Mouse (Mus musculus): ENCODE results near the gene Gm20696. TPM values are rescaled to one million over a fixed set of nuclear protein-coding genes. Genes with fewer than 3 reads are reported as not detected.

Gene Gm20696
- polyA plus RNA-seq, 1 experiment from 2014 or later = 6.9 TPM

DNA sequence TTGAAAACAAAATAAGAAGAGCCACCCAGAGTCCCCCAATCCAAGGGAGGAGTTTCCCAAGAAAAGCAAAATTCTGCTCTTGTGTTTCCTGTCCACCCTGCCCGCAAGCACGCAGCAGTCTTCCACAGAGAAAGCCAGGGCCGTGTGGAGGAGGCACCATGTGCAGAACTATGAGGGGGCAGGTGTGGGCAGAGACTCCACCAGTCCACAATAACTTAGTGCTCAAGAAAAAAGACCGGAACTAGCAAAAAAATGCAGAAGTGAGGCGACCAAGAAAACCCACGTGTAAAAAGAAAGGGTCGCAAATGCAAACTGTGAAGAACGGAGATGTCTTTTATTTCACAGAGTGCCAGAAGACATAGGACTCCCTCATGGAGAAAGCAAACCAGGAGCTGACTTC is 371.1 kb downstream of the Gm20696 start:
- no peak for ATAC-seq (ENCODE audit: low FRiP score, low read depth)
- 90% methylated on average over 8 of the region's 8 CpGs for WGBS
- H3K27me3 ChIP-seq = no peaks in the 10 kb centered on the region

GRCm38 (mm10) chr6:99289220-99289619 is 377.4 kb downstream of the Gm20696 start:
- Histone ChIP-seq H3K4me3 (no peak overlapping the region), H3K4me2 (replicated peaks) (no peak overlapping the region), H3K9me3 (no peaks in the 10 kb centered on the region), H3K36me3 (no peaks in the 10 kb centered on the region), H3K9ac (replicated peaks) (no peak overlapping the region), H3K27me3 (peaks cover 4% of the 10 kb centered on the region; the same call in 1 of the 2 replicates), H3K27ac (replicated peaks) (no peak overlapping the region), H3K4me1 (peaks cover 4% of the 10 kb centered on the region; the same call in 1 of the 2 replicates)
- no peak for ATAC-seq (ENCODE audit: low FRiP score, low read depth)
- WGBS = 84% methylated on average over 4 of the region's 4 CpGs

More for the DNA sequence above, 371.1 kb downstream of the Gm20696 start:
- no peak overlapping the region for H3K4me3 ChIP-seq
- no peak overlapping the region for H3K9ac ChIP-seq (replicated peaks)
- no peak overlapping the region for H3K4me2 ChIP-seq (replicated peaks)
- no peaks in the 10 kb centered on the region for H3K36me3 ChIP-seq
- H3K4me1 ChIP-seq = no peaks in the 10 kb centered on the region
- H3K9me3 ChIP-seq = no peaks in the 10 kb centered on the region
- H3K27ac ChIP-seq (replicated peaks) = no peak overlapping the region

- WGBS = 61% methylated on average over 3 of the region's 3 CpGs
- H3K4me1 ChIP-seq = peaks cover 14% of the 10 kb centered on the region
- no peak overlapping the region for H3K4me3 ChIP-seq
- no peak for ATAC-seq (ENCODE audit: low FRiP score, low read depth)
- H3K9ac ChIP-seq (replicated peaks) = no peak overlapping the region
- no peak overlapping the region for H3K4me2 ChIP-seq (replicated peaks)
- H3K36me3 ChIP-seq = no peaks in the 10 kb centered on the region
- peaks cover 5% of the 10 kb centered on the region; the same call in 1 of the 2 replicates for H3K27me3 ChIP-seq
- no peak overlapping the region for H3K27ac ChIP-seq (replicated peaks)
- H3K9me3 ChIP-seq = no peaks in the 10 kb centered on the region
These were observed 381.6 kb downstream of the Gm20696 start for GRCm38 (mm10) chr6:99285026-99285425.

GRCm38 (mm10) chr6:99284019-99284418 is 382.6 kb downstream of the Gm20696 start:
- no peak for ATAC-seq (ENCODE audit: low FRiP score, low read depth)
- WGBS = 77% methylated on average over 4 of the region's 4 CpGs
- H3K9me3 ChIP-seq = no peaks in the 10 kb centered on the region
- H3K9ac ChIP-seq (replicated peaks) = no peak overlapping the region
- H3K36me3 ChIP-seq = no peaks in the 10 kb centered on the region
- H3K4me2 ChIP-seq (replicated peaks) = no peak overlapping the region
- H3K4me1 ChIP-seq = peaks cover 14% of the 10 kb centered on the region
- H3K27ac ChIP-seq (replicated peaks) = no peak overlapping the region
- peaks cover 5% of the 10 kb centered on the region; the same call in 1 of the 2 replicates for H3K27me3 ChIP-seq
- H3K4me3 ChIP-seq = no peak overlapping the region

DNA sequence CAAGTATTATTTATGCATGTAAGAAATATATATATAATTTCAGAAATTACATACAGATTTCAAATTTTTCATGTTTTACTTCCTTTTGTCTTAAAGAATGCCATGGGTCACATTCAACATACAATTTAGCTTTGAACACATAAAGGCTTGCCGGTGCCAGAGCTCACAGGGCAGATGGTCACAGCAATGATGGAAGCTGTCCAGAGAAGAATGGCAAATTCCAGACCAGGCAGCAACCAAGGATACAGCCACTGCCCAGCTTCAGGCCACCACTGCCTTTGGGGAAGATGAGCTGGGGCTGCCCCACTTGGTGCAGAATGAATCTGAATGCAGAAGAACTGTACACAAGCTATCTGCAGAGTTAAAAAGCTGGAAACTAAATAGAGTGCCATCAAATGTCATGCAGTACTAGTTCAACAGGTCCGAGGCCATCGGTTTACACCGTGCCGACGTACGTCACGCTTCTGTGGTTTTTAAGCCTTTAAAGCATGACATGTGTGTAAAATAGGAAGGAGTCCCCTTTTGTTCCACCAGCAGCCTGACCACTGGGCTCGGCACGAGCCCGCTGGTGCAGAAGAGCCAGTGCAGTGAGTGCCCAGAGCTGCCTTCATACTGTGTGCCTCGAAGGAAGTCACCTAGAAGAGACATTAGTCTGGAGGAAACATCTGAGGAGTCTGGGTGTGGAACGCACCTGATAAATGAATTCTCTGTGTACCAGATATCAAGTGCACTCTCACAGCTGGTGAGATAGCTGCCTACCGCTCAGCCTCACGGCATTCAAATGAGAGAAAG is 383.5 kb downstream of the Gm20696 start:
- Histone ChIP-seq H3K9ac (replicated peaks) (no peak overlapping the region), H3K9me3 (no peaks in the 10 kb centered on the region), H3K4me1 (peaks cover 14% of the 10 kb centered on the region), H3K4me3 (no peak overlapping the region), H3K27me3 (peaks cover 5% of the 10 kb centered on the region; the same call in 1 of the 2 replicates), H3K36me3 (no peaks in the 10 kb centered on the region), H3K4me2 (replicated peaks) (no peak overlapping the region; the same call in 1 of the 2 replicates), H3K27ac (replicated peaks) (no peak overlapping the region)
- WGBS = 45% methylated on average over 15 of the region's 15 CpGs
- ATAC-seq (ENCODE audit: low FRiP score, low read depth) = peak; percentile 68

GRCm38 (mm10) chr6:99281433-99281832 is 385.2 kb downstream of the Gm20696 start:
- Histone ChIP-seq H3K4me3 (no peak overlapping the region), H3K9me3 (no peaks in the 10 kb centered on the region), H3K36me3 (no peaks in the 10 kb centered on the region), H3K4me2 (replicated peaks) (no peak overlapping the region), H3K27me3 (peaks cover 5% of the 10 kb centered on the region; the same call in 1 of the 2 replicates), H3K4me1 (peaks cover 14% of the 10 kb centered on the region), H3K27ac (replicated peaks) (no peak overlapping the region), H3K9ac (replicated peaks) (no peak overlapping the region)
- WGBS = 96% methylated on average over 9 of the region's 9 CpGs
- no peak for ATAC-seq (ENCODE audit: low FRiP score, low read depth)

DNA sequence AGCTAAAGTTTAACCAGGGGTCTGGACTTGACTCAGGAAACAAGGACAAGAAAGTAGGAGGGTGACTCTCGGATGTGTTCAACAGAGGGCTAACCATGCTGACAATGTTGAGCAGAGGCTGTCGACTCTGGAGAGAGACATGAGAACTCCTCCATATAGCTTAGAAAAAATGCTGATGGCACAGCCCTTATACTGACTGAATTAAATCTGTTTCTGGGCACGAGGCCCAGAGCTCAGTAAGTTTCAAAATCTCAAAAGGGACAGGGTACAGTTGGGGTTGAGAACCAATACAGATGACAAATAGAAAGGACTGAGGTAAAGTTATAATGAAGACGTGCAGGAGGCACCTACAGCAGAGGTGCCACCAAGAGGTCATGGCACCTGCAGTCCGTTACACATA is 386.0 kb downstream of the Gm20696 start:
- 88% methylated on average over 5 of the region's 5 CpGs for WGBS
- Histone ChIP-seq H3K9ac (replicated peaks) (no peak overlapping the region), H3K27ac (replicated peaks) (no peak overlapping the region), H3K4me1 (peaks cover 14% of the 10 kb centered on the region), H3K27me3 (peaks cover 5% of the 10 kb centered on the region; the same call in 1 of the 2 replicates), H3K36me3 (no peaks in the 10 kb centered on the region), H3K9me3 (no peaks in the 10 kb centered on the region), H3K4me2 (replicated peaks) (no peak overlapping the region), H3K4me3 (no peak overlapping the region)
- ATAC-seq (ENCODE audit: low FRiP score, low read depth) = no peak

- H3K27me3 ChIP-seq = no peaks in the 10 kb centered on the region
- H3K4me2 ChIP-seq (replicated peaks) = no peak overlapping the region
- no peak overlapping the region for H3K27ac ChIP-seq (replicated peaks)
- ATAC-seq (ENCODE audit: low FRiP score, low read depth) = no peak
- H3K36me3 ChIP-seq = no peaks in the 10 kb centered on the region
- no peak overlapping the region for H3K4me3 ChIP-seq
- H3K9ac ChIP-seq (replicated peaks) = no peak overlapping the region
- no peaks in the 10 kb centered on the region for H3K9me3 ChIP-seq
- no peaks in the 10 kb centered on the region for H3K4me1 ChIP-seq
- WGBS = 70% methylated on average over 1 of the region's 1 CpGs
These were observed 389.3 kb downstream of the Gm20696 start for GRCm38 (mm10) chr6:99277251-99277650.

GRCm38 (mm10) chr6:99276297-99276653 is 390.3 kb downstream of the Gm20696 start:
- no peaks in the 10 kb centered on the region for H3K27me3 ChIP-seq
- H3K4me2 ChIP-seq (replicated peaks) = no peak overlapping the region
- H3K27ac ChIP-seq (replicated peaks) = no peak overlapping the region
- H3K9me3 ChIP-seq = no peaks in the 10 kb centered on the region
- H3K9ac ChIP-seq (replicated peaks) = no peak overlapping the region
- no peak overlapping the region for H3K4me3 ChIP-seq
- H3K36me3 ChIP-seq = no peaks in the 10 kb centered on the region
- H3K4me1 ChIP-seq = no peaks in the 10 kb centered on the region
- 81% methylated on average over 7 of the region's 7 CpGs for WGBS
- ATAC-seq (ENCODE audit: low FRiP score, low read depth) = no peak

GRCm38 (mm10) chr6:99275381-99276296 is 391.0 kb downstream of the Gm20696 start:
- Histone ChIP-seq H3K4me3 (no peak overlapping the region), H3K9ac (replicated peaks) (no peak overlapping the region), H3K9me3 (no peaks in the 10 kb centered on the region), H3K27me3 (no peaks in the 10 kb centered on the region), H3K36me3 (no peaks in the 10 kb centered on the region), H3K4me2 (replicated peaks) (no peak overlapping the region), H3K4me1 (no peaks in the 10 kb centered on the region), H3K27ac (replicated peaks) (no peak overlapping the region)
- no peak for ATAC-seq (ENCODE audit: low FRiP score, low read depth)
- WGBS = 73% methylated on average over 21 of the region's 21 CpGs

DNA sequence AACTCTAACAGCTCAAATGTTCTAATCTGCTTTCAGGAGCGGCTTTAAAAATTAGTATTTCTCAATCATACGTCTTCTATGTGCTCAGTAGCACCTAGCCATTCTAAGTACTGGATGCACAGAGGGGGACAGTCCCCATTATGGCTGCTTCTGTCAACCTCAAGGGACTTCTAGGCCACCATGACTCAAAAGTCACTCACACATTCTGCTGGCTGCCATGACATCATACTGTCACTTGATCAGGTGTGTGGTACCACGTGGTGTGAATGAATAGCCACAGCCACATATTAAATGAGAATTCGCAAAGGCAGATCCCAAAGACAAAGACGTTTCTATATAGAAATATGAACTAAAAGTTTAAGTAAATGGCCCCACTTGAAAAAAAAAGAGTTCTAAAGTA is 391.9 kb downstream of the Gm20696 start:
- Histone ChIP-seq H3K36me3 (no peaks in the 10 kb centered on the region), H3K4me2 (replicated peaks) (no peak overlapping the region), H3K4me1 (0 out of 2 replicates have a peak, but pooled peaks cover 3% of the 10 kb centered on the region), H3K27ac (replicated peaks) (no peak overlapping the region), H3K4me3 (no peak overlapping the region), H3K27me3 (no peaks in the 10 kb centered on the region), H3K9ac (replicated peaks) (no peak overlapping the region), H3K9me3 (no peaks in the 10 kb centered on the region)
- ATAC-seq (ENCODE audit: low FRiP score, low read depth) = no peak
- 90% methylated on average over 5 of the region's 5 CpGs for WGBS

DNA sequence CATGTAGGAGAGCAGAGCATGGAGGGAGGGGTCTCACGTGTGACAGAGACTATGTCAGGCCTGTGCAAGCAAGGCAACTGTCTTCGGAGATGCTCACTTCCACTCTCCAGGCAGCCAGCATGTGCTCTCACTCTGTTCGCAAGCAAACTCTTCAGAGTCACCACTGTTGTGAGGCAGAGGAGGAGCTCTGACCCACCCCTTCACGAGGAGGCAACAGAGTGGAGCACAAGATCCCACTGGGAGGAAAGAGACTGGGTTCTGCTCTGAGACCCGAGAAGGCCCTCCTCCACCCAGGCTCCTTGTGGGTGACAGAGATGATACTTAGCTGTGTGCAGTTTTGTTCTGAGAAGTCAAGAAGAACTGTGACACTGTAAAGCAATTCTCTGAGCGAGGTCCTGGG is 392.4 kb downstream of the Gm20696 start:
- Histone ChIP-seq H3K4me2 (replicated peaks) (no peak overlapping the region), H3K9ac (replicated peaks) (no peak overlapping the region), H3K27me3 (no peaks in the 10 kb centered on the region), H3K9me3 (no peaks in the 10 kb centered on the region), H3K36me3 (no peaks in the 10 kb centered on the region), H3K4me3 (no peak overlapping the region), H3K27ac (replicated peaks) (no peak overlapping the region), H3K4me1 (0 out of 2 replicates have a peak, but pooled peaks cover 3% of the 10 kb centered on the region)
- WGBS = 84% methylated on average over 6 of the region's 6 CpGs
- ATAC-seq (ENCODE audit: low FRiP score, low read depth) = no peak

Measured in midbrain, embryonic 12.5 days (tissue).